Mouse (Mus musculus): ENCODE measurements around the gene Cuedc2. TPM values are rescaled to one million over a fixed set of nuclear protein-coding genes. Genes with fewer than 3 reads are reported as not detected.

Cuedc2 gene
- total and polyA plus RNA-seq, 2 experiments from 2014 or later = 91.7 to 129 TPM

- no peaks in the 10 kb centered on the region for H3K4me1 ChIP-seq (ENCODE audit: control insufficient read depth, insufficient read depth)
- 58% methylated on average over 12 of the region's 12 CpGs for WGBS
- H3K4me3 ChIP-seq (ENCODE audit: low read depth, low read length) = no peak overlapping the region
- DNase-seq (ENCODE audit: low spot score) (no peak), ATAC-seq (ENCODE audit: insufficient read depth, low read depth) (no peak)
- H3K9ac ChIP-seq (replicated peaks; ENCODE audit: low read depth, low read length) = no peak overlapping the region
- H3K36me3 ChIP-seq (replicated peaks; ENCODE audit: control insufficient read depth, insufficient read depth, low read length) = peaks cover 15% of the 10 kb centered on the region
- H3K4me2 ChIP-seq (ENCODE audit: low read depth, low read length) = no peak overlapping the region
- H3K9me3 ChIP-seq (replicated peaks; ENCODE audit: control insufficient read depth, low read length) = no peaks in the 10 kb centered on the region
- H3K27me3 ChIP-seq (ENCODE audit: control insufficient read depth, insufficient read depth, low read length) = 0 out of 2 replicates have a peak, but pooled peaks cover 5% of the 10 kb centered on the region
- TF ChIP-seq EP300 (IDR thresholded peaks at IDR 0.05; ENCODE audit: low read depth) (no peak), CTCF (IDR thresholded peaks at IDR 0.05; ENCODE audit: low read depth) (no peak)
- no peak overlapping the region for H3K27ac ChIP-seq (ENCODE audit: low read depth)
These were observed 47.9 kb downstream of the Cuedc2 start for GRCm38 (mm10) chr19:46290535-46291105.

- H3K27ac ChIP-seq (ENCODE audit: low read depth) = no peak overlapping the region
- H3K9ac ChIP-seq (replicated peaks; ENCODE audit: low read depth, low read length) = no peak overlapping the region
- H3K4me2 ChIP-seq (ENCODE audit: low read depth, low read length) = no peak overlapping the region
- 89% methylated on average over 3 of the region's 3 CpGs for WGBS
- no peak overlapping the region for H3K4me3 ChIP-seq (ENCODE audit: low read depth, low read length)
- no peak for TF ChIP-seq EP300 (IDR thresholded peaks at IDR 0.05; ENCODE audit: low read depth)
- no peak for TF ChIP-seq CTCF (IDR thresholded peaks at IDR 0.05; ENCODE audit: low read depth)
- H3K27me3 ChIP-seq (ENCODE audit: control insufficient read depth, insufficient read depth, low read length) = no peaks in the 10 kb centered on the region
- no peaks in the 10 kb centered on the region for H3K4me1 ChIP-seq (ENCODE audit: control insufficient read depth, insufficient read depth)
- ATAC-seq (ENCODE audit: insufficient read depth, low read depth) (no peak), DNase-seq (ENCODE audit: low spot score) (no peak)
- H3K9me3 ChIP-seq (replicated peaks; ENCODE audit: control insufficient read depth, low read length) = no peaks in the 10 kb centered on the region
- H3K36me3 ChIP-seq (replicated peaks; ENCODE audit: control insufficient read depth, insufficient read depth, low read length) = peaks cover 44% of the 10 kb centered on the region
These were observed 50.9 kb downstream of the Cuedc2 start for GRCm38 (mm10) chr19:46287566-46287965.

- Histone ChIP-seq H3K4me2 (ENCODE audit: low read depth, low read length) (no peak overlapping the region), H3K27me3 (ENCODE audit: control insufficient read depth, insufficient read depth, low read length) (no peaks in the 10 kb centered on the region), H3K4me1 (ENCODE audit: control insufficient read depth, insufficient read depth) (no peaks in the 10 kb centered on the region), H3K4me3 (ENCODE audit: low read depth, low read length) (no peak overlapping the region), H3K27ac (ENCODE audit: low read depth) (no peak overlapping the region), H3K9me3 (replicated peaks; ENCODE audit: control insufficient read depth, low read length) (no peaks in the 10 kb centered on the region), H3K9ac (replicated peaks; ENCODE audit: low read depth, low read length) (no peak overlapping the region), H3K36me3 (replicated peaks; ENCODE audit: control insufficient read depth, insufficient read depth, low read length) (peaks cover 51% of the 10 kb centered on the region)
- DNase-seq (ENCODE audit: low spot score) = no peak
- no peak; the same call in 1 of the 2 replicates for ATAC-seq (ENCODE audit: insufficient read depth, low read depth)
- 79% methylated on average over 3 of the region's 3 CpGs for WGBS
- TF ChIP-seq EP300 (IDR thresholded peaks at IDR 0.05; ENCODE audit: low read depth) = no peak
- TF ChIP-seq CTCF (IDR thresholded peaks at IDR 0.05; ENCODE audit: low read depth) = no peak
These were observed 51.6 kb downstream of the Cuedc2 start for GRCm38 (mm10) chr19:46286926-46287325.

GRCm38 (mm10) chr19:46286047-46286446 is 52.5 kb downstream of the Cuedc2 start:
- Histone ChIP-seq H3K4me1 (ENCODE audit: control insufficient read depth, insufficient read depth) (no peaks in the 10 kb centered on the region), H3K9me3 (replicated peaks; ENCODE audit: control insufficient read depth, low read length) (no peaks in the 10 kb centered on the region), H3K27ac (ENCODE audit: low read depth) (no peak overlapping the region), H3K9ac (replicated peaks; ENCODE audit: low read depth, low read length) (no peak overlapping the region), H3K36me3 (replicated peaks; ENCODE audit: control insufficient read depth, insufficient read depth, low read length) (peaks cover 59% of the 10 kb centered on the region), H3K27me3 (ENCODE audit: control insufficient read depth, insufficient read depth, low read length) (no peaks in the 10 kb centered on the region), H3K4me3 (ENCODE audit: low read depth, low read length) (no peak overlapping the region), H3K4me2 (ENCODE audit: low read depth, low read length) (no peak overlapping the region)
- no peak for DNase-seq (ENCODE audit: low spot score)
- ATAC-seq (ENCODE audit: insufficient read depth, low read depth) = no peak
- no peak for TF ChIP-seq CTCF (IDR thresholded peaks at IDR 0.05; ENCODE audit: low read depth)
- WGBS = 90% methylated on average over 6 of the region's 6 CpGs

- Histone ChIP-seq H3K9me3 (replicated peaks; ENCODE audit: control insufficient read depth, low read length) (no peaks in the 10 kb centered on the region), H3K4me2 (ENCODE audit: low read depth, low read length) (no peak overlapping the region), H3K36me3 (replicated peaks; ENCODE audit: control insufficient read depth, insufficient read depth, low read length) (peaks cover 64% of the 10 kb centered on the region), H3K4me1 (ENCODE audit: control insufficient read depth, insufficient read depth) (no peaks in the 10 kb centered on the region), H3K27me3 (ENCODE audit: control insufficient read depth, insufficient read depth, low read length) (no peaks in the 10 kb centered on the region), H3K9ac (replicated peaks; ENCODE audit: low read depth, low read length) (no peak overlapping the region), H3K4me3 (ENCODE audit: low read depth, low read length) (no peak overlapping the region), H3K27ac (ENCODE audit: low read depth) (no peak overlapping the region)
- DNase-seq (ENCODE audit: low spot score) (no peak), ATAC-seq (ENCODE audit: insufficient read depth, low read depth) (no peak)
- TF ChIP-seq EP300 (IDR thresholded peaks at IDR 0.05; ENCODE audit: low read depth) = no peak
- no peak for TF ChIP-seq CTCF (IDR thresholded peaks at IDR 0.05; ENCODE audit: low read depth)
- 95% methylated on average over 7 of the region's 7 CpGs for WGBS
These were observed 52.9 kb downstream of the Cuedc2 start for GRCm38 (mm10) chr19:46285631-46286030.

- H3K4me3 ChIP-seq (ENCODE audit: low read depth, low read length) = no peak overlapping the region
- no peak overlapping the region for H3K9ac ChIP-seq (replicated peaks; ENCODE audit: low read depth, low read length)
- no peak overlapping the region for H3K27ac ChIP-seq (ENCODE audit: low read depth)
- H3K36me3 ChIP-seq (replicated peaks; ENCODE audit: control insufficient read depth, insufficient read depth, low read length) = peaks cover 73% of the 10 kb centered on the region
- TF ChIP-seq EP300 (IDR thresholded peaks at IDR 0.05; ENCODE audit: low read depth) (no peak), CTCF (IDR thresholded peaks at IDR 0.05; ENCODE audit: low read depth) (no peak)
- 91% methylated on average over 4 of the region's 4 CpGs for WGBS
- H3K4me2 ChIP-seq (ENCODE audit: low read depth, low read length) = no peak overlapping the region
- ATAC-seq (ENCODE audit: insufficient read depth, low read depth) = no peak
- H3K4me1 ChIP-seq (ENCODE audit: control insufficient read depth, insufficient read depth) = no peaks in the 10 kb centered on the region
- no peak for DNase-seq (ENCODE audit: low spot score)
- H3K9me3 ChIP-seq (replicated peaks; ENCODE audit: control insufficient read depth, low read length) = no peaks in the 10 kb centered on the region
- H3K27me3 ChIP-seq (ENCODE audit: control insufficient read depth, insufficient read depth, low read length) = no peaks in the 10 kb centered on the region
These were observed 53.8 kb downstream of the Cuedc2 start for GRCm38 (mm10) chr19:46284686-46285085.

Measured in heart, postnatal 0 days (tissue).